In the genomic region with DNA sequence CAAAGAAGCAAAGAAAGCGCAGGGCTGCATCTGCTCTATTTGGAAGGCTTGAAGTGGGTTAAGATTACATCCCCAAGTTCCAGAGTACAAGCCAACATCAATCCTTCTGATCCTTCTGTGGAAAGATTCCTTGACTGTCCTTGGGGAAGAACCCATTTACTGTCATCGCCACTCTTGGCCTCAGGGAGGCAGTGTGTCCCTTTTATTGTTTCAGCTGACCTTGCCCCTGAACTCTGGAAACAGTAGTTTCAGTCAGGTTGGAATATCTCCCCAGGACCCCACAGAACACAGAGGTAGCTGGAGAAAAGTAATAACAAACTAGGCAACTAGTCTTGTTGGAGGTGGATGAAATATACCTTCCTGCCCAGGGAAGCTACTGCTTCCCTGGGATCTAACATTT, we compare ENCODE assay signal across 9 mouse cellular contexts. TPM values are rescaled to one million over a fixed set of nuclear protein-coding genes. Genes with fewer than 3 reads are reported as not detected.
DNase-seq lines count a peak whose midpoint lies in the region; ATAC-seq and TF ChIP-seq lines count a peak whose summit lies in the region.
"Had no signal": no experiment of that assay in that cellular context is flagged by ENCODE, and none has a peak within 500 bp of the region (broad histone marks: within the 10 kb centered on the region; RNA-seq: fewer than 3 reads in every experiment).

No protein-coding gene starts in this region.

- no peak for TF ChIP-seq POLR2A in cerebellum, adult 2 months (IDR thresholded peaks at IDR 0.05; ENCODE audit: borderline replicate concordance, insufficient read depth, low read length)
- TF ChIP-seq POLR2A in cortical plate, adult 2 months (IDR thresholded peaks at IDR 0.05; ENCODE audit: extremely low read depth, insufficient read depth, low read length), result no peak

- no peaks in the 10 kb centered on the region for H3K9me3 ChIP-seq in liver, postnatal 0 days (ENCODE audit: low read length)
- H3K9me3 ChIP-seq: G1E had no signal

- H3K4me2 ChIP-seq in liver, postnatal 0 days (ENCODE audit: low read depth, low read length), result no peak overlapping the region

- no peak overlapping the region for H3K9ac ChIP-seq in liver, postnatal 0 days (replicated peaks)

- DNase-seq in cerebellum, adult 2 months, result no peak
- no peak for DNase-seq in cerebellum, adult 11-12 months
- DNase-seq in liver, postnatal 0 days, result peak; percentile 42
- no peak for DNase-seq in liver
- DNase-seq in retina, postnatal 1 day, result peak; percentile 50
- no peak for DNase-seq in ovary, postnatal 14 days (ENCODE audit: low spot score)
- no peak for DNase-seq in cerebellum, postnatal 4 days (ENCODE audit: low spot score in 2 of 2)

- TF ChIP-seq EP300 in liver, postnatal 0 days (IDR thresholded peaks at IDR 0.05; ENCODE audit: low read depth), result no peak

- no peaks in the 10 kb centered on the region for H3K4me1 ChIP-seq in cerebellum, adult 2 months (ENCODE audit: control insufficient read depth, insufficient read depth, low read length)
- no peaks in the 10 kb centered on the region for H3K4me1 ChIP-seq in liver, postnatal 0 days (ENCODE audit: insufficient read depth)
- H3K4me1 ChIP-seq in cortical plate, adult 2 months (ENCODE audit: control insufficient read depth, insufficient read depth, low read length), result no peaks in the 10 kb centered on the region

- H3K36me3 ChIP-seq in liver, postnatal 0 days (replicated peaks; ENCODE audit: insufficient read depth, low read length), result no peaks in the 10 kb centered on the region
- H3K36me3 ChIP-seq: G1E had no signal

- no peaks in the 10 kb centered on the region for H3K27me3 ChIP-seq in cerebellum, adult 2 months (ENCODE audit: control insufficient read depth, insufficient read depth, low read length)
- H3K27me3 ChIP-seq in liver, postnatal 0 days (ENCODE audit: insufficient read depth, low read length), result no peaks in the 10 kb centered on the region

- no peak overlapping the region for H3K4me3 ChIP-seq in cerebellum, adult 2 months (replicated peaks; ENCODE audit: insufficient read depth, low read depth, low read length)
- H3K4me3 ChIP-seq in liver, postnatal 0 days (ENCODE audit: low read depth, low read length), result no peak overlapping the region
- H3K4me3 ChIP-seq in cortical plate, adult 2 months (ENCODE audit: insufficient read depth, low read length), result no peak overlapping the region

- 45% methylated on average over 2 of the region's 2 CpGs for WGBS in cerebellum, adult 2 months
- 51% methylated on average over 2 of the region's 2 CpGs for WGBS in liver, postnatal 0 days (ENCODE audit: insufficient replicate concordance)

- peak; percentile 59 for TF ChIP-seq CTCF in cerebellum, adult 2 months (IDR thresholded peaks at IDR 0.05; ENCODE audit: borderline replicate concordance, insufficient read depth, low read depth, low read length)
- peak; percentile 76 for TF ChIP-seq CTCF in liver, postnatal 0 days (IDR thresholded peaks at IDR 0.05; ENCODE audit: low read depth)
- peak; percentile 64 for TF ChIP-seq CTCF in cortical plate, adult 2 months (IDR thresholded peaks at IDR 0.05; ENCODE audit: extremely low read depth, insufficient read depth, low read length)

- no peak overlapping the region for H3K27ac ChIP-seq in cerebellum, adult 2 months (ENCODE audit: insufficient read depth, low read length)
- H3K27ac ChIP-seq in liver, postnatal 0 days (ENCODE audit: low read depth), result no peak overlapping the region
- no peak overlapping the region for H3K27ac ChIP-seq in cortical plate, adult 2 months (ENCODE audit: insufficient read depth, low read length)

- no peak for ATAC-seq in liver, postnatal 0 days

RNA-seq across cellular contexts. Expression of a gene that starts 10.1 kb away (rescaled TPM):
- polyA plus RNA-seq in cerebellum, adult 2 months (2012; rRNA removed), result 73.1 and 74.1 TPM in 2 replicates
- polyA plus RNA-seq in liver, postnatal 0 days (2015; fragmentation: Nextera tagmentation; extraction: Ambion mirVana), result 77.8 and 93.3 TPM in 2 replicates
- polyA plus RNA-seq in cortical plate, adult 2 months (2012; rRNA removed), result 51.3 and 59.3 TPM in 2 replicates

RNA-seq across cellular contexts. Expression of a gene that starts 18.9 kb away (rescaled TPM):
- polyA plus RNA-seq in cerebellum, adult 2 months (2012; rRNA removed), result 3.5 and 4.4 TPM in 2 replicates
- 0.22 and 0.25 TPM in 2 replicates for polyA plus RNA-seq in liver, postnatal 0 days (2015; fragmentation: Nextera tagmentation; extraction: Ambion mirVana)
- 5.2 and 7.0 TPM in 2 replicates for polyA plus RNA-seq in cortical plate, adult 2 months (2012; rRNA removed)

RNA-seq across cellular contexts. Expression of a gene that starts 19.0 kb away (rescaled TPM):
- 36.0 and 38.4 TPM in 2 replicates for polyA plus RNA-seq in cerebellum, adult 2 months (2012; rRNA removed)
- polyA plus RNA-seq in liver, postnatal 0 days (2015; fragmentation: Nextera tagmentation; extraction: Ambion mirVana), result 17.9 and 19.7 TPM in 2 replicates
- polyA plus RNA-seq in cortical plate, adult 2 months (2012; rRNA removed), result 33.8 and 36.5 TPM in 2 replicates

RNA-seq across cellular contexts. Expression of a gene that starts 33.0 kb away (rescaled TPM):
- polyA plus RNA-seq in cerebellum, adult 2 months (2012; rRNA removed), result 11.1 and 11.3 TPM in 2 replicates
- polyA plus RNA-seq in liver, postnatal 0 days (2015; fragmentation: Nextera tagmentation; extraction: Ambion mirVana), result 4.3 TPM in 2 replicates
- polyA plus RNA-seq in cortical plate, adult 2 months (2012; rRNA removed), result 15.3 and 18.4 TPM in 2 replicates

RNA-seq across cellular contexts. Expression of a gene that starts 59.0 kb away (rescaled TPM):
- polyA plus RNA-seq in cerebellum, adult 2 months (2012; rRNA removed), result 19.2 and 20.0 TPM in 2 replicates
- 3.9 and 4.7 TPM in 2 replicates for polyA plus RNA-seq in liver, postnatal 0 days (2015; fragmentation: Nextera tagmentation; extraction: Ambion mirVana)
- polyA plus RNA-seq in cortical plate, adult 2 months (2012; rRNA removed), result 14.2 and 17.6 TPM in 2 replicates

Comparison
In these comparisons a context has a peak if more than half of its experiments do, and no peak if none do; other contexts are left out.
1. DNase-seq: peak in liver, postnatal 0 days (single experiment) and retina, postnatal 1 day (single experiment); none in cerebellum, adult 2 months (0 of 2), cerebellum, adult 11-12 months (single experiment), liver (single experiment), ovary, postnatal 14 days (single experiment) and cerebellum, postnatal 4 days (0 of 2).
2. Peak in every context shown above with its lines, with median percentiles within 50 percentile points of each other: CTCF ChIP-seq.